Mouse (Mus musculus): ENCODE data around the gene Gja5.

DNA sequence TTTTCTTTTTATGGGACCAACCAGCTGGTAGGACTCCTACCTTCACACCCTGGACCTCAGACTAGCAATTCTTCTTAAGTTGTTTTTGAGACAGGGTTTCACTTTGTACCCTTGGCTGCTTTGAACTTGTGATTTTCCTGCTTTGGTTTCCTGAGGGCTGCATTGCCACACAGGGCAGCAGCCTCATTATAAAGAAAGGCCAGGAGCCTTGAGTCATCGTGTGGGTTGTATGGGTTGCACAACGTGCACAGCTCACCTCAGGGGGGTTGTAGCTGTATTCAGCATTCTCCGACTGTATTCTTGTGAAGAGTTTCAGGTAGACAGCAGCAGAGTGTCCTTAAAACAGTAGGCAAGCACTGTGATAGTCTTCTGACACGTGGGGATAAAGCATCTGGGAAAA is 100.0 kb downstream of the Gja5 start:
- TF ChIP-seq CTCF (IDR thresholded peaks at IDR 0.05; ENCODE audit: borderline replicate concordance, control insufficient read depth, extremely low read depth, insufficient read depth, low read length, poor library complexity) (no peak), POLR2A (IDR thresholded peaks at IDR 0.05; ENCODE audit: control insufficient read depth, extremely low read depth, insufficient read depth, low read length, poor library complexity) (no peak)
